Mouse (Mus musculus): Measurements from ENCODE around the gene Slc6a12. TPM values are rescaled to one million over a fixed set of nuclear protein-coding genes. Genes with fewer than 3 reads are reported as not detected.

Gene Slc6a12
- total and polyA plus RNA-seq, 3 experiments = not detected

DNA sequence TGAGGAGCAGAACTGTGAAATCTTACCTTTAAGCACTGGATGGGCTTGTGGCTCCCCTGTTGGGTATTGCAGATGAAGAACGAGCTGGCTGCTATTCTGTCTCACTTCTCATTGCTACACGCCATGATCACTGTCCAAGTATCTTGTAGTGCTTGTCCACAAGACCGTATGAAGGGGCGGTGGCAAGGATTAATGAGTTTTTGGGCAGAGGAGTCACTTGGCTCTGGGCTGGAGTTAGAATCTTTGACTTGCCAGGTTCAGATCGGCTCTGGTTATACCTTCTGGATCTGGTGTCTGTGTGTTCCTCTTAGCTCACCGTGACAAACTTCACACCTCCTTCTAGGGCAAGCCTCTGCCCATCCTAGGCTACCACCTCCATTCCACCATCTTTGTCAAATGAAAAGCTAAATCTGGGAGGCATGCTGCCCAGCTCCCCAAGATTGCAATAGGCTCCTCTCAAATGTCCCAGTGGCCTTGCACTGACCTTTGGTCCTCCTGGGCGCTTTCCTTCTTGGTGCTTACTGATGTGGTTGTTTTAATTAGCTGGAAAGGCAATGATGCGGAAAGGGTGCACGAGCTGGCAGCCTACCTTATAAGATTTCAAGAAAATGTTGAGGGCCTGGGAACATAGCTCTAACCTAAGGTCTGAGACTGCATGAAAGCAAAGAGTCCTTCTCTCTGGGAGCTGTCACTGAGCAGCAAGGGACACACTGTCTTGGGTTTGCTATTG is 20.3 kb upstream of the Slc6a12 start:
- H3K27me3 ChIP-seq (ENCODE audit: control insufficient read depth in 1 of 2, insufficient read depth in 2 of 2, low read length in 2 of 2) = no peaks in the 10 kb centered on the region
- DNase-seq (ENCODE audit: low read depth, low spot score) = no peak
- H3K9ac ChIP-seq (ENCODE audit: control insufficient read depth, low read depth, low read length, poor library complexity, severe bottlenecking) = no peak overlapping the region
- no peaks in the 10 kb centered on the region for H3K4me1 ChIP-seq (ENCODE audit: control insufficient read depth in 1 of 2, insufficient read depth in 2 of 2, low read length in 2 of 2)
- TF ChIP-seq GABPA (IDR thresholded peaks at IDR 0.05; ENCODE audit: low read depth, low read length) = no peak
- H3K4me3 ChIP-seq (ENCODE audit: control insufficient read depth in 1 of 2, insufficient read depth in 1 of 2, low read depth in 2 of 2, low read length in 2 of 2) = no peak overlapping the region
- no peak overlapping the region for H3K27ac ChIP-seq (ENCODE audit: control insufficient read depth, low read depth, low read length)
- H3K79me2 ChIP-seq (ENCODE audit: control insufficient read depth, insufficient read depth, low read length, poor library complexity) = no peaks in the 10 kb centered on the region; the same call in 1 of the 2 replicates
- no peaks in the 10 kb centered on the region for H3K36me3 ChIP-seq (ENCODE audit: control insufficient read depth in 1 of 2, insufficient read depth in 2 of 2, low read length in 2 of 2)
- H3K9me3 ChIP-seq (replicated peaks; ENCODE audit: insufficient read depth, low read length) = no peaks in the 10 kb centered on the region

DNA sequence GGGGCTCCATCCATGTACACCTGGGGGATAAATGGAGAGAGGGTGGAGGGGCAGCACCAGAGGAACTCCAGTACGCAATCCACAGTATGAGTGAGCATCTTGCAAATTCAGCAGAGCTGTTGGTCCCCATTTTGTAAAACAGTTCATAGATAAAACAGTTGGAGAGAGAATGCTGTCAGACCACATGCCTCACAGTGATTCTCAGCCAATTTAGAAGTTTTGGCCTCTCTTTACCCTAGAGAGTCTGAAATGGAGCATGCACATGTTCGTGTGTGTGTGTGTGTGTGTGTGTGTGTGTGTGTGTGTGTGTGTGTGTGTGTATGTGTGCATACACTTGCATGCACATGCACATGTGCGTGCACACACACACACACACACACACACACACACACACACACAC is 17.6 kb upstream of the Slc6a12 start:
- H3K27me3 ChIP-seq (ENCODE audit: control insufficient read depth in 1 of 2, insufficient read depth in 2 of 2, low read length in 2 of 2) = no peaks in the 10 kb centered on the region; a peak in 1 of 4 replicates
- H3K9me3 ChIP-seq (replicated peaks; ENCODE audit: insufficient read depth, low read length) = no peaks in the 10 kb centered on the region
- no peak overlapping the region for H3K27ac ChIP-seq (ENCODE audit: control insufficient read depth, low read depth, low read length)

DNA sequence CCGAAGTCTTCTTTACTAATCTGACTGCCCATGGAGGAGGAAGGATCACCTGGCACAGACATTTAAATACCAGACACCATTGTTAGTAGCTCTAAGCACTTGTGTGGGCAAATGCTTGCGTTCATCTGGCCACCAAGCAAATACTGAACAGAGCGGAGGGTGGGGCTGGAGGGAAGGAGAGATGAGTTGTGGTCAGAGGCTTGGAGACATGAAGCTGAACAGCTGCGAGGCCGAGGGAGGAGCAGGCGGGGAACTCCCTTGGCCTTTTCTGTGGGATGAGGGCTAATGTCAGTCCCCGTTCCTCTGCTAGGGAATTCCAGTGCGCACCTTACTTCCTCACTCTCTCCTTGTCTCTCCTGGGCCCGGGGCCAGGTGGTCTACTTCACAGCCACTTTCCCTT is 17.1 kb upstream of the Slc6a12 start:
- Histone ChIP-seq H3K27me3 (ENCODE audit: control insufficient read depth in 1 of 2, insufficient read depth in 2 of 2, low read length in 2 of 2) (no peaks in the 10 kb centered on the region; a peak in 1 of 4 replicates), H3K9ac (ENCODE audit: control insufficient read depth, low read depth, low read length, poor library complexity, severe bottlenecking) (no peak overlapping the region), H3K36me3 (ENCODE audit: control insufficient read depth in 1 of 2, insufficient read depth in 2 of 2, low read length in 2 of 2) (no peaks in the 10 kb centered on the region), H3K9me3 (replicated peaks; ENCODE audit: insufficient read depth, low read length) (no peaks in the 10 kb centered on the region), H3K27ac (ENCODE audit: control insufficient read depth, low read depth, low read length) (no peak overlapping the region), H3K4me3 (ENCODE audit: control insufficient read depth in 1 of 2, insufficient read depth in 1 of 2, low read depth in 2 of 2, low read length in 2 of 2) (no peak overlapping the region), H3K79me2 (ENCODE audit: control insufficient read depth, insufficient read depth, low read length, poor library complexity) (no peaks in the 10 kb centered on the region; the same call in 1 of the 2 replicates), H3K4me1 (ENCODE audit: control insufficient read depth in 1 of 2, insufficient read depth in 2 of 2, low read length in 2 of 2) (no peaks in the 10 kb centered on the region)
- TF ChIP-seq ZKSCAN1 (IDR thresholded peaks at IDR 0.05; ENCODE audit: low read depth, low read length) (no peak), MEF2A (IDR thresholded peaks at IDR 0.05; ENCODE audit: extremely low read depth, insufficient replicate concordance, low read depth, low read length, poor library complexity, severe bottlenecking) (no peak), CTCF (IDR thresholded peaks at IDR 0.05 in 2 of 3, conservative IDR thresholded peaks at IDR 0.05 in 1 of 3; ENCODE audit: control insufficient read depth in 1 of 3, insufficient read depth in 1 of 3, low read depth in 2 of 3, low read length in 3 of 3, poor library complexity in 1 of 3, severe bottlenecking in 1 of 3) (no peak), UBTF (IDR thresholded peaks at IDR 0.05; ENCODE audit: borderline replicate concordance, insufficient read depth, low read depth, low read length) (no peak), ELF1 (IDR thresholded peaks at IDR 0.05; ENCODE audit: low read depth, low read length) (no peak), MAZ (IDR thresholded peaks at IDR 0.05; ENCODE audit: low read depth, low read length) (no peak), NRF1 (IDR thresholded peaks at IDR 0.05; ENCODE audit: insufficient read depth, low read depth, low read length, poor library complexity, severe bottlenecking) (no peak), MXI1 (IDR thresholded peaks at IDR 0.05; ENCODE audit: low read depth, low read length) (no peak), RAD21 (IDR thresholded peaks at IDR 0.05; ENCODE audit: low read depth, low read length) (no peak), E2F4 (IDR thresholded peaks at IDR 0.05; ENCODE audit: borderline replicate concordance, low read depth, low read length) (no peak), ZNF384 (IDR thresholded peaks at IDR 0.05; ENCODE audit: low read depth, low read length) (no peak), EP300 (IDR thresholded peaks at IDR 0.05; ENCODE audit: low read depth in 1 of 2, low read length in 2 of 2) (no peak), ZMIZ1 (IDR thresholded peaks at IDR 0.05; ENCODE audit: low read depth, low read length) (no peak), SIN3A (IDR thresholded peaks at IDR 0.05; ENCODE audit: low read length) (no peak), KAT2A (conservative IDR thresholded peaks at IDR 0.05; ENCODE audit: low read depth, low read length) (no peak), MYC (IDR thresholded peaks at IDR 0.05; ENCODE audit: low read depth, low read length) (no peak)
- DNase-seq (ENCODE audit: low read depth, low spot score) = no peak

More for the DNA sequence above, 17.6 kb upstream of the Slc6a12 start:
- no peaks in the 10 kb centered on the region; the same call in 1 of the 2 replicates for H3K79me2 ChIP-seq (ENCODE audit: control insufficient read depth, insufficient read depth, low read length, poor library complexity)
- DNase-seq (ENCODE audit: low read depth, low spot score) = no peak
- no peaks in the 10 kb centered on the region for H3K4me1 ChIP-seq (ENCODE audit: control insufficient read depth in 1 of 2, insufficient read depth in 2 of 2, low read length in 2 of 2)
- TF ChIP-seq POLR2A (IDR thresholded peaks at IDR 0.05; ENCODE audit: control insufficient read depth in 1 of 2, insufficient read depth in 1 of 2, low read depth in 1 of 2, low read length in 2 of 2, poor library complexity in 1 of 2) (no peak), MAFK (IDR thresholded peaks at IDR 0.05; ENCODE audit: borderline replicate concordance, low read depth, low read length) (no peak), TBP (IDR thresholded peaks at IDR 0.05; ENCODE audit: low read depth, low read length) (no peak), ZMIZ1 (IDR thresholded peaks at IDR 0.05; ENCODE audit: low read depth, low read length) (no peak), RAD21 (IDR thresholded peaks at IDR 0.05; ENCODE audit: low read depth, low read length) (no peak), ZC3H11A (IDR thresholded peaks at IDR 0.05; ENCODE audit: low read depth, low read length) (no peak), POLR2AphosphoS2 (IDR thresholded peaks at IDR 0.05; ENCODE audit: low read length) (no peak), KAT2A (conservative IDR thresholded peaks at IDR 0.05; ENCODE audit: low read depth, low read length) (no peak), MYB (IDR thresholded peaks at IDR 0.05; ENCODE audit: low read depth, low read length) (no peak), UBTF (IDR thresholded peaks at IDR 0.05; ENCODE audit: borderline replicate concordance, insufficient read depth, low read depth, low read length) (no peak), NRF1 (IDR thresholded peaks at IDR 0.05; ENCODE audit: insufficient read depth, low read depth, low read length, poor library complexity, severe bottlenecking) (no peak)
- no peak overlapping the region for H3K9ac ChIP-seq (ENCODE audit: control insufficient read depth, low read depth, low read length, poor library complexity, severe bottlenecking)
- H3K36me3 ChIP-seq (ENCODE audit: control insufficient read depth in 1 of 2, insufficient read depth in 2 of 2, low read length in 2 of 2) = no peaks in the 10 kb centered on the region
- H3K4me3 ChIP-seq (ENCODE audit: control insufficient read depth in 1 of 2, insufficient read depth in 1 of 2, low read depth in 2 of 2, low read length in 2 of 2) = no peak overlapping the region
